Mouse (Mus musculus): ENCODE data around the gene Olfr1208. TPM values are rescaled to one million over a fixed set of nuclear protein-coding genes. Genes with fewer than 3 reads are reported as not detected.

Olfr1208 gene
- polyA plus RNA-seq (2017; shearing (Covaris generic)): not detected

DNA sequence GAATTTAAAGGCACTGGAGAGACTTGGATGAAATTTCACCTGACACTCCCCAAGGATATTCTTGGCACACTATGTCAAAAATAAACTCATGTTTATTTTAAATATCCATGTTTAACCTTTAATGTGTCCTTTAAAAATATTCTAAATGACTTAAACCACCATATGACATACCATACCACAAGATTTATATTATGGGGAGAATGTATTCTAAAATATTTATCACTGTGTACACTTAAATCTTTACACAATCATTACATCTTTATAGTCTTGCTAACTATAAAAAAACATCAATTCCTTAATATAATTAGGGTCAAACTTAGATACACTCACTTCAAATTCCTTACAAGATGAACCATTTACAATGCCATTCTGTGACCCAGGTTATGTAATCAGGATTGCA lies at the start of gene Olfr1208:
Gene Olfr1208, minus strand, starts transcription at position 101 of the 400 bp plus-strand sequence.

DNA sequence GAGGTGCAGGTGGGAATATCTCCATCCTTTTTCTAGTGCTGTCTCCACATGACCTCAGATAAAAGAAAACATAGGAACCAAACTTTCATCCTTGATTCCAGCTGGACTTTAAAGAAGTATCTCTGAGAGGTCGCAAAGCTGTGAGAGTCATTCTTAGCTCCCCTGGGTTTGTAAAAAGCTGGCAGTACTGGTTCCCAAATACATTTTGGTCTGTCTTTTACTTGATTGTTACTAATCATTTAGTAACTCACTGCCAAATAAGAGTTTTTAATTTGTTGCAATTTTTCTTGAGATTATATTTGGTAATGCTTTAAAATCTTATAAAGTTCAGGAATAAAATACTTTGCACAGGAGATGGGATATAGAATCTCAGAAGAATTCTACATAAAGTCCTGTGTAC lies 35.9 kb upstream of the Olfr1208 start, which contains the start of gene Olfr1211:
Gene Olfr1211, minus strand, starts transcription at position 101 of the 400 bp plus-strand sequence.

DNA sequence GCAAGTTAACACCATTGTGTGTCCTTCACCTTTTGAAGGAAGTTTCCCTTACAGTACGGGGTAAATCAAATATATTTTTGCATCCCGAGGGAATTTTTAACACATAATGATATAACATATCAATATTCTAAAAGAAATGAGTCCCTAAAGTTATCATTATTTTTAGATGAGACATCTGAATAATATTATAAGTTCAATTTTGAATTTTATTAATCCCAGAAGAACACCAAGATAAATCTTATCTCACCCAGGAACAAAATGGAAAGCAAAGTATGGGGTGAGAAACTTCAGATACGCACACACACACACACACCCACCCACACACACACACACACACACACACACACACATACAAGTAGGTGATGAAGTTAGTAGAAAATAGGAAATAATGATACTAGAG lies 12.9 kb upstream of the Olfr1208 start, which contains the start of gene Olfr1209:
Gene Olfr1209, minus strand, starts transcription at position 101 of the 400 bp plus-strand sequence.

DNA sequence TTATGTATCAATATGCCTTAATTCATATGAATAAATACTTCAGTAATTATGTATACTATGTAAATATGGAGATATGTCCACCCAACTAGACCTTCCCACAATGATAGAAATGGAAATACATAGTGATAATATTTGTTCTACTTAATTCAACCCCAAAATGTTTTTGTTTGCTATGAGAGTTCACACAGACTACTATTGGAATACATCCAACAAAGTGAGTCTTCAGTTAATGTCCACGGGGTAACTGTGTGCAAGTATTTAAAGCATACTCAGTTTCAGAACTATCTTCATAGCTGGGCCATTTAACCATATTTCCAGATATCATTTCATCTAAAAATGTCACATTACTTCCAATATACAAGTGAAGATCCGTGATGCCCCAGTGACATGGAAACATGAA lies 39.2 kb downstream of the Olfr1208 start, which contains the start of gene Olfr1206:
Gene Olfr1206, plus strand, starts transcription at position 301 of the 400 bp plus-strand sequence.

DNA sequence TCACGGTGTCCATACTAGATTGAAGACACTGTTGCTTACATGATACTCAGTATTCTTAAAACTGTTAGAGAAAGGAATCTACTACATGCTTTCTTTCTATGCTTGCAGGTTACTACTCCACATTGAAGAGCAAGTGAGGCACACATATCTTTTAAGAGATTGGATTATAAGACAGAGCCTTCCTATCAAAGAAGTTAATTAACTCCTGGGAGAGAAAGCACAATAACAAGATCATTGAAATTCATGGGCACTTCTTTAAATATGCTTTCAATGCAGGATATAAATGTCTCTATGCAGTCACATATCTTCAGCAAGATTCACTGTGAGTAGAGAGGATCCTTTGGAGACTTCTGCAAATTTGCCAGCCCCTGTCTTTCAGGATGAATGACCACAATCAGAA lies 53.1 kb downstream of the Olfr1208 start, which contains the start of gene Olfr1204:
Gene Olfr1204, plus strand, starts transcription at position 301 of the 400 bp plus-strand sequence.

Other genes starting within 250 kb of the Olfr1208 start
- not detected for gene Olfr1193, start 226.7 kb downstream of the Olfr1208 start, polyA plus RNA-seq (2017; shearing (Covaris generic))
- not detected for gene Olfr1195, start 213.1 kb downstream of the Olfr1208 start, polyA plus RNA-seq (2017; shearing (Covaris generic))
- gene Olfr1196, start 197.7 kb downstream of the Olfr1208 start, polyA plus RNA-seq (2017; shearing (Covaris generic)): not detected
- gene Olfr1197, start 169.9 kb downstream of the Olfr1208 start, polyA plus RNA-seq (2017; shearing (Covaris generic)): not detected
- gene Olfr1198, start 150.9 kb downstream of the Olfr1208 start, polyA plus RNA-seq (2017; shearing (Covaris generic)): not detected
- gene Olfr1199, start 141.8 kb downstream of the Olfr1208 start, polyA plus RNA-seq (2017; shearing (Covaris generic)): not detected
- not detected for gene Olfr1200, start 131.8 kb downstream of the Olfr1208 start, polyA plus RNA-seq (2017; shearing (Covaris generic))
- not detected for gene Olfr1201, start 109.3 kb downstream of the Olfr1208 start, polyA plus RNA-seq (2017; shearing (Covaris generic))
- gene Olfr1202, start 87.8 kb downstream of the Olfr1208 start, polyA plus RNA-seq (2017; shearing (Covaris generic)): 0.19 TPM
- not detected for gene Olfr1205, start 72.6 kb downstream of the Olfr1208 start, polyA plus RNA-seq (2017; shearing (Covaris generic))
- not detected for gene Olfr1204, start 53.0 kb downstream of the Olfr1208 start, polyA plus RNA-seq (2017; shearing (Covaris generic))
- 0.24 TPM for gene Olfr1206, start 39.1 kb downstream of the Olfr1208 start, polyA plus RNA-seq (2017; shearing (Covaris generic))
- gene Olfr1209, start 12.8 kb upstream of the Olfr1208 start, polyA plus RNA-seq (2017; shearing (Covaris generic)): not detected
- not detected for gene Olfr1211, start 35.8 kb upstream of the Olfr1208 start, polyA plus RNA-seq (2017; shearing (Covaris generic))
- gene Olfr1212, start 51.7 kb upstream of the Olfr1208 start, polyA plus RNA-seq (2017; shearing (Covaris generic)): not detected
- not detected for gene Gm13762, start 78.0 kb upstream of the Olfr1208 start, polyA plus RNA-seq (2017; shearing (Covaris generic))
- gene Olfr1214, start 90.3 kb upstream of the Olfr1208 start, polyA plus RNA-seq (2017; shearing (Covaris generic)): not detected
- 0.19 TPM for gene Olfr1215, start 104.7 kb upstream of the Olfr1208 start, polyA plus RNA-seq (2017; shearing (Covaris generic))
- gene Olfr1216, start 116.0 kb upstream of the Olfr1208 start, polyA plus RNA-seq (2017; shearing (Covaris generic)): not detected
- gene Olfr1217, start 129.8 kb upstream of the Olfr1208 start, polyA plus RNA-seq (2017; shearing (Covaris generic)): not detected
- gene Olfr1218, start 158.9 kb upstream of the Olfr1208 start, polyA plus RNA-seq (2017; shearing (Covaris generic)): not detected
- not detected for gene Olfr1219, start 181.2 kb upstream of the Olfr1208 start, polyA plus RNA-seq (2017; shearing (Covaris generic))
- gene Olfr1220, start 204.5 kb upstream of the Olfr1208 start, polyA plus RNA-seq (2017; shearing (Covaris generic)): 0.09 TPM
- gene Olfr1221, start 215.0 kb upstream of the Olfr1208 start, polyA plus RNA-seq (2017; shearing (Covaris generic)): not detected
- gene Olfr1222, start 230.7 kb upstream of the Olfr1208 start, polyA plus RNA-seq (2017; shearing (Covaris generic)): not detected
- gene Olfr1223, start 249.2 kb upstream of the Olfr1208 start, polyA plus RNA-seq (2017; shearing (Covaris generic)): not detected

Data from effector memory CD4-positive, alpha-beta T cell, adult 5 months (primary cell).